Mouse (Mus musculus) testis, adult 2 months (tissue): ENCODE measurements around the gene Ppp2r2c. TPM values are rescaled to one million over a fixed set of nuclear protein-coding genes. Genes with fewer than 3 reads are reported as not detected.
A peak's percentile ranks its signal among the peaks of the same experiment; 100 is the strongest.

Experiments
- H3K27ac ChIP-seq: fragments of 200-500 bp; 2 replicates; pipeline ENCODE4 v1.5.1; 2012; ENCODE audit warnings: low read depth, low read length; ENCODE audit not compliant: control insufficient read depth, insufficient read depth
- H3K27me3 ChIP-seq: fragments of 200-500 bp; 2 replicates; pipeline ENCODE4 v1.6.1; 2012; ENCODE audit warnings: mild to moderate bottlenecking, low read length, moderate library complexity; ENCODE audit not compliant: control insufficient read depth, insufficient read depth
- H3K36me3 ChIP-seq: fragments of 200-500 bp; 2 replicates; pipeline ENCODE4 v1.6.1; 2012; ENCODE audit warnings: mild to moderate bottlenecking, low read length; ENCODE audit not compliant: control insufficient read depth, insufficient read depth
- H3K4me1 ChIP-seq: fragments of 200-500 bp; 2 replicates; pipeline ENCODE4 v1.6.1; 2012; ENCODE audit warnings: low read length; ENCODE audit not compliant: control insufficient read depth, insufficient read depth
- H3K4me3 ChIP-seq: fragments of 200-500 bp; 2 replicates; pipeline ENCODE4 v1.5.1; 2012; ENCODE audit warnings: low read depth, mild to moderate bottlenecking, low read length, moderate library complexity, mixed read lengths; ENCODE audit not compliant: control insufficient read depth
- CTCF ChIP-seq: fragments of 200-500 bp; IDR thresholded peaks from 2 replicates; pipeline ENCODE4 v1.5.1; 2012; ENCODE audit warnings: low read depth, mild to moderate bottlenecking, inconsistent platforms, low read length, moderate library complexity; ENCODE audit not compliant: control insufficient read depth, insufficient read depth, insufficient replicate concordance
- POLR2A ChIP-seq: fragments of 200-500 bp; IDR thresholded peaks from 2 replicates; pipeline ENCODE4 v1.6.1; 2012; ENCODE audit warnings: low read depth, mild to moderate bottlenecking, inconsistent platforms, low read length, moderate library complexity; ENCODE audit not compliant: control insufficient read depth
- polyA plus RNA-seq: library from polyadenylated mRNA; depleted of rRNA; stranded (reverse); fragments of >200 nt; gene quantifications from 2 replicates; pipeline ENCODE4 v1.2.3, GENCODE M21; 2012

The Ppp2r2c gene
- polyA plus RNA-seq, 1 experiment = 0.68 TPM

- TF ChIP-seq CTCF (no peak), POLR2A (no peak)
- H3K4me3 ChIP-seq = no peak overlapping the region
- no peak overlapping the region for H3K27ac ChIP-seq
- peaks cover 16% of the 10 kb centered on the region for H3K4me1 ChIP-seq
- no peaks in the 10 kb centered on the region for H3K36me3 ChIP-seq
- no peaks in the 10 kb centered on the region for H3K27me3 ChIP-seq
Observed at GRCm38 (mm10) chr5:36831272-36831671, 37.0 kb upstream of the Ppp2r2c start.

DNA sequence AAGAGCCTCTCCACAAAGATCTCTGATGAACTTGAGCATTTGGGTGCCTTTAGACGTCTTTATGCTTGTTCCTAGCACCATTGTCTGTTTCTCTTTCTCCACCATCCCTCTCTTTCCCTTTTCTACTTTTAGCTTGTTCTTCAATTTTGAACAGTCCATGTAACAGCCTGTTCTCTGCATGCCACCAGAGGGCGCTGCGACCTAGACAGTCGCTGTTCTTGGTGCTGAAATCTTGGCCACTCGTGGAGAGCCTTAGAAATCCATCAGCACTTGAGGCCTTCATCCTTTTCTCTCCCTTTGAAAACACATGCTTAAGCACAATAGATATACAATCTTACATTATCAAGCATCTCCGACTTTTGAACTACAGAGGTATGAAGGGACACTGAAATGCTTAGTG lies 32.4 kb upstream of the Ppp2r2c start:
- no peak overlapping the region for H3K4me3 ChIP-seq
- TF ChIP-seq POLR2A = no peak
- TF ChIP-seq CTCF = peak; percentile 98

GRCm38 (mm10) chr5:36839032-36839431 lies 29.3 kb upstream of the Ppp2r2c start:
- no peaks in the 10 kb centered on the region for H3K4me1 ChIP-seq
- H3K27ac ChIP-seq = no peak overlapping the region
- H3K27me3 ChIP-seq = no peaks in the 10 kb centered on the region
- no peak for TF ChIP-seq CTCF
- no peak for TF ChIP-seq POLR2A
- H3K36me3 ChIP-seq = no peaks in the 10 kb centered on the region
- H3K4me3 ChIP-seq = no peak overlapping the region

More for the DNA sequence above, 32.4 kb upstream of the Ppp2r2c start:
- Histone ChIP-seq H3K36me3 (no peaks in the 10 kb centered on the region), H3K27me3 (no peaks in the 10 kb centered on the region), H3K4me1 (peaks cover 5% of the 10 kb centered on the region), H3K27ac (no peak overlapping the region)

GRCm38 (mm10) chr5:36839602-36840001 lies 28.7 kb upstream of the Ppp2r2c start:
- H3K36me3 ChIP-seq = no peaks in the 10 kb centered on the region
- H3K4me1 ChIP-seq = no peaks in the 10 kb centered on the region
- no peak overlapping the region for H3K27ac ChIP-seq
- no peaks in the 10 kb centered on the region for H3K27me3 ChIP-seq
- no peak for TF ChIP-seq CTCF
- no peak overlapping the region for H3K4me3 ChIP-seq

- Histone ChIP-seq H3K27ac (no peak overlapping the region), H3K4me1 (no peaks in the 10 kb centered on the region), H3K36me3 (no peaks in the 10 kb centered on the region), H3K4me3 (no peak overlapping the region), H3K27me3 (no peaks in the 10 kb centered on the region)
- TF ChIP-seq POLR2A = no peak
- no peak for TF ChIP-seq CTCF
Observed at GRCm38 (mm10) chr5:36840092-36840491, 28.2 kb upstream of the Ppp2r2c start.

- TF ChIP-seq POLR2A (no peak), CTCF (no peak)
- Histone ChIP-seq H3K4me3 (no peak overlapping the region), H3K4me1 (no peaks in the 10 kb centered on the region), H3K27ac (no peak overlapping the region), H3K36me3 (no peaks in the 10 kb centered on the region), H3K27me3 (no peaks in the 10 kb centered on the region)
Observed at GRCm38 (mm10) chr5:36841701-36842100, 26.6 kb upstream of the Ppp2r2c start.

DNA sequence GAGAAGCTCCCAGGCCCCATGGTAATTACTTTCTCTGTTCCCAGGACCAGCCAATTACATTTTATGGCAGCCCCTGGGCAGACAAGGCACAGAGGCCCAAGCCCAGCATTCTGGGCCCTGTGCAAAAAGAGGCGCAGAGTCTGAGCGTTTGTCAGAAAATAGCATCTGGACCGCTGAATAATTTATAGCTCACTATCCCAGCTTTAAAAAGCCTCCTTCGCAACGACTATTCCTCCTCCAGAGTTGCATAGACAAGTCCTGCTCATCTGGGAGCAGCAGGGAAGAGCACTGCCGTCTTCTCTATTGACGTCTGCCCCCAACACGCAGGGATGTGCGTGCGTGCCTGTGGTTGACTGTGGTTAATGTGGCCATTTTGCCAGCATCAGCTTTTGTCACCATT lies 23.8 kb upstream of the Ppp2r2c start:
- no peaks in the 10 kb centered on the region for H3K36me3 ChIP-seq
- H3K4me3 ChIP-seq = no peak overlapping the region
- H3K4me1 ChIP-seq = no peaks in the 10 kb centered on the region
- no peak overlapping the region for H3K27ac ChIP-seq
- TF ChIP-seq POLR2A (no peak), CTCF (no peak)
- H3K27me3 ChIP-seq = no peaks in the 10 kb centered on the region

DNA sequence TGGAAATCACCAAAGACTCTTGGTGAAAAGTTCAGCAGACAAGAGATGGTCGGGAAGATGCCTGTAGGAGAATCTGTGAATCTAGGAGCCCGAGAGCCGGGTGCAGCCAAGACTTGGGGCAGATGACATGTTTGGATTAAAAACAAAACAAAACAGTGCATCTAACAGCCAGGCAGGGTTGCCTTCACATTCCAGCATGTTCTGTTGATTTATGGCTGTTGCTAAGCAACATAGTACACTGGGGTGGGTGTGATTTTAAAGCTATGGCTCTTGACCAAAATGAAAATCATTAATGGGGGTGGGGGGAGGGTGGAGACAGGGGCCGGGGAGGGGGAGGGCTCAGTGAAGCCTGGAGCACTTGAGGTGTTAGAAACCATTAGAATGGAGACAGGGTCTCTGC lies 16.7 kb upstream of the Ppp2r2c start:
- Histone ChIP-seq H3K4me3 (no peak overlapping the region), H3K4me1 (no peaks in the 10 kb centered on the region; the same call in 1 of the 2 replicates), H3K27me3 (no peaks in the 10 kb centered on the region), H3K36me3 (no peaks in the 10 kb centered on the region), H3K27ac (no peak overlapping the region)
- no peak for TF ChIP-seq POLR2A
- no peak for TF ChIP-seq CTCF
